Mouse (Mus musculus) CH12.LX (cell line): ENCODE results near the gene 4931429L15Rik. TPM values are rescaled to one million over a fixed set of nuclear protein-coding genes. Genes with fewer than 3 reads are reported as not detected.
A peak's percentile ranks its signal among the peaks of the same experiment; 100 is the strongest.

ENCODE experiments used
- DNase-seq: peaks from one replicate; pipeline ENCODE4 v3.0.0-alpha.2; 2013; ENCODE audit errors: extremely low read depth
- H3K27ac ChIP-seq: 2 replicates; pipeline ENCODE4 v1.5.1; 2012; ENCODE audit warnings: low read depth, mild to moderate bottlenecking, control low read depth, moderate library complexity; ENCODE audit not compliant: insufficient read depth
- H3K27me3 ChIP-seq: replicated peaks from 2 replicates; pipeline ENCODE3; 2012; ENCODE audit warnings: inconsistent platforms
- H3K36me3 ChIP-seq, 2 experiments: replicated peaks in 1 of 2; 2 replicates each; pipeline versions ENCODE3 to v1.6.1; 2012; ENCODE audit warnings: inconsistent platforms in 1 of 2, low read length in 1 of 2, mild to moderate bottlenecking in 1 of 2, mixed read lengths in 1 of 2, moderate library complexity in 1 of 2; ENCODE audit not compliant: control insufficient read depth in 1 of 2, insufficient read depth in 1 of 2
- H3K4me1 ChIP-seq, 2 experiments: 2 replicates each; pipeline ENCODE4 v1.6.1; 2012; ENCODE audit warnings: inconsistent platforms in 1 of 2, moderate library complexity in 1 of 2; ENCODE audit not compliant: insufficient read depth in 2 of 2, control insufficient read depth in 1 of 2
- H3K4me2 ChIP-seq: 2 replicates; pipeline ENCODE4 v1.6.1; 2012; ENCODE audit warnings: low read depth, mild to moderate bottlenecking, control low read depth; ENCODE audit not compliant: poor library complexity, insufficient read depth, severe bottlenecking
- H3K4me3 ChIP-seq, 3 experiments: fragments of 150-350 bp in 1 of 3; sonication (generic) in 1 of 3; replicated peaks in 1 of 3; 2 replicates each; pipeline versions ENCODE3 to v1.5.1; 2011 to 2012; ENCODE audit warnings: low read depth in 2 of 3, low read length in 2 of 3, mild to moderate bottlenecking in 2 of 3, moderate library complexity in 2 of 3, control low read depth in 1 of 3, improper control_type of control experiment in 1 of 3, inconsistent platforms in 1 of 3, mixed read lengths in 1 of 3; ENCODE audit not compliant: poor library complexity in 1 of 3
- H3K79me2 ChIP-seq: replicated peaks from 2 replicates; pipeline ENCODE4 v1.6.1; 2012; ENCODE audit warnings: mild to moderate bottlenecking, moderate library complexity; ENCODE audit not compliant: control insufficient read depth, poor library complexity, insufficient read depth, severe bottlenecking; ENCODE audit errors: extremely low read depth
- H3K9ac ChIP-seq: 2 replicates; pipeline ENCODE4 v1.6.1; 2012; ENCODE audit warnings: low read depth, mild to moderate bottlenecking, control low read depth, moderate library complexity; ENCODE audit not compliant: insufficient read depth
- H3K9me3 ChIP-seq: replicated peaks from 2 replicates; pipeline ENCODE3; 2012; ENCODE audit warnings: low read length, inconsistent platforms, mixed read lengths
- CHD2 ChIP-seq: IDR thresholded peaks from 2 replicates; pipeline ENCODE4 v1.6.1; 2011; ENCODE audit warnings: low read length, improper control_type of control experiment
- EP300 ChIP-seq: IDR thresholded peaks from 2 replicates; pipeline ENCODE4 v1.6.1; 2011; ENCODE audit warnings: low read length, improper control_type of control experiment
- GABPA ChIP-seq: IDR thresholded peaks from 2 replicates; pipeline ENCODE4 v1.6.1; 2012; ENCODE audit warnings: low read depth, low read length, improper control_type of control experiment, inconsistent platforms; ENCODE audit not compliant: insufficient replicate concordance
- HCFC1 ChIP-seq: IDR thresholded peaks from 2 replicates; pipeline ENCODE4 v1.6.1; 2012; ENCODE audit warnings: low read depth, mild to moderate bottlenecking, inconsistent platforms, low read length, improper control_type of control experiment
- IRF4 ChIP-seq: IDR thresholded peaks from 2 replicates; pipeline ENCODE4 v1.6.1; 2014; ENCODE audit warnings: low read depth, mild to moderate bottlenecking, inconsistent platforms, low read length, improper control_type of control experiment
- JUND ChIP-seq: conservative IDR thresholded peaks from 2 replicates; pipeline ENCODE4 v1.6.1; 2011; ENCODE audit warnings: low read depth, low read length, improper control_type of control experiment
- MAX ChIP-seq: IDR thresholded peaks from 2 replicates; pipeline ENCODE4 v1.6.1; 2011; ENCODE audit warnings: low read length, improper control_type of control experiment
- MAZ ChIP-seq: IDR thresholded peaks from 2 replicates; pipeline ENCODE4 v1.6.1; 2012; ENCODE audit warnings: low read depth, mild to moderate bottlenecking, inconsistent platforms, low read length, improper control_type of control experiment, moderate library complexity
- MEF2A ChIP-seq: IDR thresholded peaks from 2 replicates; pipeline ENCODE4 v1.6.1; 2014; ENCODE audit warnings: low read depth, mild to moderate bottlenecking, inconsistent platforms, low read length, improper control_type of control experiment, borderline replicate concordance
- MYC ChIP-seq: IDR thresholded peaks from 2 replicates; pipeline ENCODE4 v1.6.1; 2011; ENCODE audit warnings: low read depth, mild to moderate bottlenecking, improper control_type of control experiment, low read length
- NELFE ChIP-seq: IDR thresholded peaks from 2 replicates; pipeline ENCODE4 v1.6.1; 2011; ENCODE audit warnings: low read depth, low read length, improper control_type of control experiment
- NRF1 ChIP-seq: IDR thresholded peaks from 2 replicates; pipeline ENCODE4 v1.6.1; 2014; ENCODE audit warnings: low read depth, mild to moderate bottlenecking, inconsistent platforms, low read length, improper control_type of control experiment, moderate library complexity
- PAX5 ChIP-seq: IDR thresholded peaks from 2 replicates; pipeline ENCODE4 v1.6.1; 2012; ENCODE audit warnings: low read length, inconsistent platforms, mixed read lengths
- POLR2A ChIP-seq: IDR thresholded peaks from 2 replicates; pipeline ENCODE4 v1.6.1; 2011; ENCODE audit warnings: low read depth, mild to moderate bottlenecking, improper control_type of control experiment, low read length
- POLR2AphosphoS2 ChIP-seq: IDR thresholded peaks from 2 replicates; pipeline ENCODE4 v1.6.1; 2011; ENCODE audit warnings: low read depth, low read length, improper control_type of control experiment
- RAD21 ChIP-seq: IDR thresholded peaks from 2 replicates; pipeline ENCODE4 v1.6.1; 2011; ENCODE audit warnings: low read depth, mild to moderate bottlenecking, low read length, improper control_type of control experiment, moderate library complexity
- SIN3A ChIP-seq: IDR thresholded peaks from 2 replicates; pipeline ENCODE4 v1.6.1; 2012; ENCODE audit warnings: low read length, improper control_type of control experiment, inconsistent platforms
- SMC3 ChIP-seq: IDR thresholded peaks from 2 replicates; pipeline ENCODE4 v1.6.1; 2011; ENCODE audit warnings: low read depth, low read length, improper control_type of control experiment
- TBP ChIP-seq: conservative IDR thresholded peaks from 2 replicates; pipeline ENCODE4 v1.6.1; 2011; ENCODE audit warnings: low read depth, low read length, improper control_type of control experiment
- UBTF ChIP-seq: IDR thresholded peaks from 2 replicates; pipeline ENCODE4 v1.6.1; 2012; ENCODE audit warnings: low read depth, mild to moderate bottlenecking, inconsistent platforms, low read length, improper control_type of control experiment, moderate library complexity
- USF1 ChIP-seq: IDR thresholded peaks from 2 replicates; pipeline ENCODE4 v1.6.1; 2014; ENCODE audit warnings: low read depth, mild to moderate bottlenecking, inconsistent platforms, low read length, improper control_type of control experiment
- USF2 ChIP-seq: conservative IDR thresholded peaks from 2 replicates; pipeline ENCODE4 v1.6.1; 2011; ENCODE audit warnings: low read depth, low read length, improper control_type of control experiment
- dilution Hi-C: fragments of 300-500 bp; cut with MboI; formaldehyde crosslinking; loops from 2 replicates; pipeline ENCODE4 v1.14.3; 2020; ENCODE audit warnings: low sequenced_read_pairs; ENCODE audit not compliant: extremely low pct_unique_long_range_greater_than_20kb, extremely low pct_ligation_motif_present
- in situ Hi-C: fragments of 300-500 bp; cut with MboI; formaldehyde crosslinking; loops from 3 replicates; pipeline ENCODE4 v1.14.3; 2019; ENCODE audit warnings: low sequenced_read_pairs, low pct_ligation_motif_present, low pct_unique_long_range_greater_than_20kb, mixed read lengths
- polyA plus RNA-seq: library from polyadenylated mRNA; unstranded; fragments of >175 nt; gene quantifications from 2 replicates; pipeline ENCODE4 v1.2.1, GENCODE M21; 2012; ENCODE audit warnings: low read depth; ENCODE audit not compliant: insufficient read length
- total RNA-seq, 2 experiments: library from RNA; depleted of rRNA; stranded (reverse); fragments of 300-350 nt in 1 of 2; fragments of >200 nt in 1 of 2; gene quantifications; 2 replicates each; pipeline ENCODE4 v1.2.3; 2012 to 2014

4931429L15Rik gene
- total and polyA plus RNA-seq, 3 experiments, result not detected

GRCm38 (mm10) chr9:46272677-46273454 is 46.9 kb downstream of the 4931429L15Rik start, which contains the start of gene Zpr1 (continued):
- TF ChIP-seq MAZ (no peak), MEF2A (peak; percentile 52), UBTF (no peak), USF2 (no peak), JUND (no peak), RAD21 (no peak), POLR2A (peak; percentile 90), NRF1 (peak; percentile 29; the same call in 1 of the 2 replicates), GABPA (no peak; the same call in 1 of the 2 replicates), SMC3 (no peak), MYC (peak; percentile 59), MAX (no peak; the same call in 1 of the 2 replicates)

GRCm38 (mm10) chr9:46272070-46272469 is 47.7 kb downstream of the 4931429L15Rik start:
- no peak overlapping the region for H3K27ac ChIP-seq
- H3K9me3 ChIP-seq, result no peaks in the 10 kb centered on the region
- peaks cover 26 to 41% of the 10 kb centered on the region in 2 experiments for H3K36me3 ChIP-seq
- DNase-seq, result no peak
- peak overlapping the region in 2 of 3 experiments; percentile 91 to 98 for H3K4me3 ChIP-seq
- dilution Hi-C loops (no loop called here), in situ Hi-C loops (no loop called here)
- H3K4me2 ChIP-seq, result peak overlapping the region; percentile 70
- peak overlapping the region; percentile 39 for H3K9ac ChIP-seq
- H3K27me3 ChIP-seq, result no peaks in the 10 kb centered on the region
- peaks cover 17% of the 10 kb centered on the region for H3K79me2 ChIP-seq
- peaks cover 6 to 23% of the 10 kb centered on the region in 2 experiments for H3K4me1 ChIP-seq
- TF ChIP-seq SMC3, result no peak
- no peak for TF ChIP-seq NELFE
- TF ChIP-seq IRF4, result no peak

GRCm38 (mm10) chr9:46270782-46271181 is 49.0 kb downstream of the 4931429L15Rik start:
- Histone ChIP-seq H3K27me3 (no peaks in the 10 kb centered on the region), H3K9me3 (no peaks in the 10 kb centered on the region), H3K4me2 (no peak overlapping the region), H3K4me1 (peaks cover 6 to 23% of the 10 kb centered on the region in 2 experiments), H3K79me2 (peaks cover 17% of the 10 kb centered on the region), H3K4me3 (no peak overlapping the region), H3K36me3 (peaks cover 13 to 28% of the 10 kb centered on the region in 2 experiments), H3K9ac (no peak overlapping the region), H3K27ac (no peak overlapping the region)
- dilution Hi-C loops (no loop called here), in situ Hi-C loops (no loop called here)
- no peak for TF ChIP-seq USF2
- TF ChIP-seq TBP, result no peak
- TF ChIP-seq POLR2AphosphoS2, result no peak
- no peak for TF ChIP-seq CHD2
- TF ChIP-seq SIN3A, result no peak
- no peak for TF ChIP-seq USF1
- no peak for TF ChIP-seq EP300
- TF ChIP-seq NELFE, result no peak
- TF ChIP-seq JUND, result no peak
- TF ChIP-seq HCFC1, result no peak
- TF ChIP-seq MAZ, result no peak
- no peak for TF ChIP-seq PAX5
- no peak for DNase-seq
